Mouse (Mus musculus) C2C12 (cell line): ENCODE measurements at regions not wholly inside any gene's neighbourhood (a gene's known extent, or its start where the extent isn't known, plus 50 kb on each side); places are given as distances from the start of the nearest gene placed in this dataset.

Experiments used
- CEBPB ChIP-seq: IDR thresholded peaks from one replicate; pipeline ENCODE4 v1.6.1; 2011; ENCODE audit warnings: low read depth, mild to moderate bottlenecking, control low read depth, moderate library complexity
- CTCF ChIP-seq: IDR thresholded peaks from one replicate; pipeline ENCODE4 v1.5.1; 2011; ENCODE audit not compliant: control insufficient read depth, insufficient read depth, insufficient read length
- MAX ChIP-seq: IDR thresholded peaks from one replicate; pipeline ENCODE4 v1.6.1; 2011; ENCODE audit warnings: mild to moderate bottlenecking, control low read depth
- MYOD1 ChIP-seq: IDR thresholded peaks from one replicate; pipeline ENCODE4 v1.6.1; 2011; ENCODE audit warnings: low read depth; ENCODE audit not compliant: control insufficient read depth, insufficient read length
- USF1 ChIP-seq: IDR thresholded peaks from one replicate; pipeline ENCODE4 v1.6.1; 2011; ENCODE audit warnings: low read depth, mild to moderate bottlenecking, control low read depth, moderate library complexity

GRCm38 (mm10) chr8:80395010-80395409 is 98.6 kb upstream of the Gypa start:
- no peak for TF ChIP-seq CTCF
- TF ChIP-seq USF1: no peak
- no peak for TF ChIP-seq MAX
- no peak for TF ChIP-seq CEBPB
- TF ChIP-seq MYOD1: no peak
